Mouse (Mus musculus) G1E (cell line): Measurements from ENCODE around the gene Abo.
"Not testable (repeated sequence)": the region's sequence is repeated elsewhere in the genome, so short reads cannot be mapped to it uniquely, and the experiment has no call there.

Source experiments
- CTCF ChIP-seq: IDR thresholded peaks from 2 replicates; pipeline ENCODE4 v1.5.1; 2012; ENCODE audit warnings: low read depth, low read length, inconsistent platforms, mixed read lengths
- GATA1 ChIP-seq: IDR thresholded peaks from 2 replicates; pipeline ENCODE4 v1.6.1; 2012; ENCODE audit warnings: borderline replicate concordance, low read length, inconsistent platforms, mixed read lengths
- TAL1 ChIP-seq: conservative IDR thresholded peaks from 2 replicates; pipeline ENCODE4 v1.6.1; 2012; ENCODE audit warnings: low read depth, low read length, inconsistent platforms, mixed read lengths

DNA sequence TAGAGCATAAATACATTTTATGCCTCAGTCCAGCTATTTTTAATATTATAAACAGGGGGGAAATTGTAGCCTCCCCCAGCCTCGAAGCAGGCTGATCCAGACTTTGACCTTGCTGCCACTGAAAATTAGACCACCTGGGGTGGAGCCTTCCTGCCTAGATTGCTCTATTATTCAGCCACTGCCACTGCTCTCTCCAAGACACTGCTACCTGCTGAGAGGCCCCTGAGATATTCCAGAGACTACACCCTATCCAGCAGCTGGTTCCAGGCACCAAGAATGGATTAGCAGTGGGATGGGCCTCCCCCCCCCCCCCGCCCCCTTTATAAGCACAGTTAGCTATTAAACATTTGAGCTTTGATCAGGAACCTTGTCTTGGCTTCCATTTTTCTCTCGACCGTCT is 21.4 kb upstream of the Abo start:
- not testable (repeated sequence) for TF ChIP-seq CTCF, TAL1, GATA1
